Mouse (Mus musculus): ENCODE results near the gene 1700017N19Rik.

DNA sequence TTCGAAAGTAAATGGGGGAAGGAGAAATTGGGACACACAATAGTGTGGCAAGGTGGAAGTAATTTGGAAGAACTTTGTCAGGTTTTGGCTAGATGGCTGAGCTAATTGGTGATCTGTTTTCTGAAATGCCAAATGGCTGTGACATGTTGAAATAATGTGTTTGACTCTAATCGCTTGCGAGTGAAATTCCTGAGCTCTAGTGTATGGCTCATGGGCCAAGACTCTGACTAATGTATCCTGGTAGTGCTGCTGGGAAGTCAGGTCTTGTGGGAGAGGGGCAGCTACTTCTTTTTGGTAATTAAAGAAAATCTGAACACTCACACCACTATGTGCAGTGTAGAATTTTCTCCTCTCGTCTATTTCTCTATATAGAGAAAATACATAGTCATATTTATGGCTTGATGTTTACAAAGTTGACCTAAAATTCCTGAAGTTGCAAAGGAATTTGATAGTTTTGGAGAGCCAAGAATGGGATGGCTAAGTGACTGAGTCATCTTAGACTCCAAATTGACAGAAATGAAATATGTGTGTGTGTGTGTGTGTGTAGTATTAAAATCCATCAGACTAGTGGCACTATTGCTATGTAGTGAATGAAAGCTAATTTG lies 55.1 kb downstream of the 1700017N19Rik start:
- no peak for TF ChIP-seq KAT2A (conservative IDR thresholded peaks at IDR 0.05; ENCODE audit: low read depth, low read length)
- TF ChIP-seq CTCF (IDR thresholded peaks at IDR 0.05 in 2 of 3, conservative IDR thresholded peaks at IDR 0.05 in 1 of 3; ENCODE audit: control insufficient read depth in 1 of 3, insufficient read depth in 1 of 3, low read depth in 2 of 3, low read length in 3 of 3, poor library complexity in 1 of 3, severe bottlenecking in 1 of 3): no peak
- no peak for TF ChIP-seq POLR2A (IDR thresholded peaks at IDR 0.05; ENCODE audit: control insufficient read depth in 1 of 2, insufficient read depth in 1 of 2, low read depth in 1 of 2, low read length in 2 of 2, poor library complexity in 1 of 2)
- TF ChIP-seq NELFE (IDR thresholded peaks at IDR 0.05; ENCODE audit: low read depth, low read length): no peak
- TF ChIP-seq EP300 (IDR thresholded peaks at IDR 0.05; ENCODE audit: low read depth in 1 of 2, low read length in 2 of 2): no peak
- no peak for TF ChIP-seq GATA1 (IDR thresholded peaks at IDR 0.05; ENCODE audit: low read depth, low read length)
- TF ChIP-seq MAFK (IDR thresholded peaks at IDR 0.05; ENCODE audit: borderline replicate concordance, low read depth, low read length): no peak
- no peak for TF ChIP-seq TCF12 (IDR thresholded peaks at IDR 0.05; ENCODE audit: low read depth, low read length)
- no peak for TF ChIP-seq MAX (IDR thresholded peaks at IDR 0.05; ENCODE audit: low read length)
- no peak for TF ChIP-seq NRF1 (IDR thresholded peaks at IDR 0.05; ENCODE audit: insufficient read depth, low read depth, low read length, poor library complexity, severe bottlenecking)
- no peak for TF ChIP-seq POLR2AphosphoS2 (IDR thresholded peaks at IDR 0.05; ENCODE audit: low read length)

Measured in MEL (cell line).